Mouse (Mus musculus) urinary bladder, adult 2 months (tissue): ENCODE data around the gene Tmem115. TPM values are rescaled to one million over a fixed set of nuclear protein-coding genes. Genes with fewer than 3 reads are reported as not detected.

ENCODE experiments used
- DNase-seq: peaks from one replicate; pipeline ENCODE4 v3.0.0; 2022; ENCODE audit warnings: low spot score
- polyA plus RNA-seq: library from polyadenylated mRNA; depleted of rRNA; stranded (reverse); fragments of >200 nt; gene quantifications from 2 replicates; pipeline ENCODE4 v1.2.3, GENCODE M21; 2012

The Tmem115 gene
- polyA plus RNA-seq, 1 experiment = 33.6 TPM

DNA sequence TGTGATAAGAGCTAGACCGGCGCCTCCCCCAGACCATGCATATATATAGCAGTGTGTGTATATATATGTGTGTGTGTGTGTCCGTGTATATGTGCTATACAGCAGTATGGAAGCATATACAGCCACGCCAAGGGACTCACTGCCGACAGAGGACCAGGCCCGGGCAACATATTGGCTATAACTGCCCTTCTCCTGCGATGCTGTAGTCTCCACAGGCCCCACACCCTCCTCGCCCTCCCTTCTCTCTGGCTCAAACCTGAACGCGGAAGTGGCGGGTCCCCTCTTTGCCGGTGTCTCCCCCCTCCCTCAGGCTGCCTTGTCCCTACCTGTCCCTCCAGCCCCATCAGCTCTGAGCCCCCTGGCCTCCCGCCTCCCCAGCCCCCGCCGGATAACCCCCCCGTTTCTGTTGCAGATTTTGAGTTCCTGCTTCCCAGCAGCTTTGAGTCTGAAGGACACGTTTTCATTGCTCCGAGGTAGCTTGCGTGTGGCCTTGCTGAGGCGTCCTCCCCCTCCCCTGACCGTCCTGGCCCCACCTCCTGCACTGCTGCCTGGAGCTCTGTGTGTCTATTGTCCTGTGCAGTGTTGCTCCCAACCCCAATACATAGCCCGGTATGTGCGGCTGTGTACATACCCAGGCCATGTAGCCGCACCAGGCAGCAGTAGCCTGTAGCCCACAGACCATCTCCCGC, 11.9 kb upstream of the Tmem115 start:
- no peak for DNase-seq

DNA sequence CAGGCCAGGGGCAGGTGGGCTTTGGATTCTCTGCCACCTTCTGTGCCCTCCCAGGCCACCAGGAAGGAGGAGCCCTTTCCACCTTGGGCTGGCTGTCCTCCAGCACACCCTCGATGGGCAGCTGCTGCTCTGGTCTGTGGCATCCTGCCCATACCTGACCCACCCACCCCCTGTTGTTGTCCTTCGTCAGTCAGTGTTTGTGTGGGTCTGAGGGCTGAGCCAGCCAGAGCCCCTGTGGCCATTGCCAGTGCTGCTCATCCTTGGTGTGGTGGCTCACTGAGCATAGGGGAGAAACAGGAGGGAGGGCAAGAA, 11.4 kb upstream of the Tmem115 start:
- DNase-seq = no peak

- DNase-seq = no peak
Measured at GRCm38 (mm10) chr9:107526198-107527026, 7.3 kb upstream of the Tmem115 start.

DNA sequence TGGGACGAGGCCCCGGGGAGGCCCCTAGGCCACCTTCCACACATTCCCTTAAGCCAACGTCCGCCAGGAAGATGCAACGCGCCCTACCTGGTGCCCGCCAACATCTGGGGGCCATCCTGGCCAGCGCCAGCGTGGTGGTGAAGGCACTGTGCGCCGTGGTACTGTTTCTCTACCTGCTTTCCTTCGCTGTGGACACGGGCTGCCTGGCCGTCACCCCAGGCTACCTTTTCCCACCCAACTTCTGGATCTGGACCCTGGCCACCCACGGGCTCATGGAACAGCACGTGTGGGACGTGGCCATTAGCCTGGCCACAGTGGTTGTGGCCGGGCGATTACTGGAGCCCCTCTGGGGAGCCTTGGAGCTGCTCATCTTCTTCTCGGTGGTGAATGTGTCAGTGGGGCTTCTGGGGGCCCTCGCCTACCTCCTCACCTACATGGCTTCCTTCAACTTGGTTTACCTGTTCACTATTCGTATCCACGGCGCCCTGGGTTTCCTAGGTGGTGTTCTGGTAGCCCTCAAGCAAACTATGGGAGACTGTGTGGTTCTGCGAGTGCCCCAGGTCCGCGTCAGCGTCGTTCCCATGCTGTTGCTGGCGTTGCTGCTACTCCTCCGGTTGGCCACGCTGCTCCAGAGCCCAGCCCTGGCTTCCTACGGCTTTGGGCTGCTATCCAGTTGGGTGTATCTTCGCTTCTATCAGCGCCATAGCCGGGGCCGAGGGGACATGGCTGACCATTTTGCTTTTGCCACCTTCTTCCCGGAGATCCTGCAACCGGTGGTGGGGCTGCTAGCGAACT, 860 bp downstream of the Tmem115 start:
- DNase-seq = no peak

GRCm38 (mm10) chr9:107538231-107538630, 4.5 kb downstream of the Tmem115 start:
- no peak for DNase-seq

DNA sequence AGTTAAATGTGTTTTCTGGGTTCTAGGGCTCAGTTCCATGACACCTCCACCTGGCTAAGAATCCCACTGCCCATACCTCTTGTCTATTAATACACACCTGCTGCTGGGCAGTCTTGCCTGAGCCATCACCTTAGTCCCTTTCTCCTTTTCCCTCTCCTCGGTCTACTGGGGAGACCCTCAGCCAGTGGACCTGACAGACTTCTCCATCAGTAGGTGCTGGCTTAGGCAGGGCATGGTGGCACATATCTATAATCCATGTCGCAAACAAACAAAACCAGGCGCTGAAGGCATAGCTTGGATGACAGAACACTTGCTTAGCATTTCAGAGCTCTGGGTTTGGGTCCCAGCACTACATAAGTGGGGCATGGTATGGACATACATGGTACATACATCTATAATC, 5.0 kb downstream of the Tmem115 start:
- DNase-seq = no peak

- DNase-seq = no peak
Measured at GRCm38 (mm10) chr9:107539940-107540339, 6.2 kb downstream of the Tmem115 start.

GRCm38 (mm10) chr9:107540420-107540819, 6.7 kb downstream of the Tmem115 start:
- DNase-seq = no peak

GRCm38 (mm10) chr9:107541005-107541404, 7.3 kb downstream of the Tmem115 start:
- DNase-seq = no peak

- peak; percentile 88 for DNase-seq
Measured at GRCm38 (mm10) chr9:107541474-107542351, 8.0 kb downstream of the Tmem115 start, which contains the start of the genes Cyb561d2 and Nprl2. Cyb561d2 (minus strand) TSS chr9:107542193. Nprl2 (plus strand) TSS chr9:107542226.

DNA sequence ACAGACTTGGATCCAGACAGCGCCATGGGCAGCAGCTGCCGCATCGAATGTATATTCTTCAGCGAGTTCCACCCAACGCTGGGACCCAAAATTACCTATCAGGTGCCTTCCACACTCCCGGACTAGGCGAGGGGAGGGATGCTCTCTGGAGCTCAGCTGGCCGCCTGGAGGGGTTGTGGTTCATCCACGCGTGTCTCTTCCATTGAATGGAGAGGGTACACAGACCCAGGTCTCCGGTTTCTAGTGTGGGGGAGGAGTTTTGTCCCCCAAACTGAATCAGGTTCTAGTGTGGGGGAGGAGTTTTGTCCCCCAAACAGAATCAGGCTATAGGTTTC, 8.6 kb downstream of the Tmem115 start:
- no peak for DNase-seq

DNA sequence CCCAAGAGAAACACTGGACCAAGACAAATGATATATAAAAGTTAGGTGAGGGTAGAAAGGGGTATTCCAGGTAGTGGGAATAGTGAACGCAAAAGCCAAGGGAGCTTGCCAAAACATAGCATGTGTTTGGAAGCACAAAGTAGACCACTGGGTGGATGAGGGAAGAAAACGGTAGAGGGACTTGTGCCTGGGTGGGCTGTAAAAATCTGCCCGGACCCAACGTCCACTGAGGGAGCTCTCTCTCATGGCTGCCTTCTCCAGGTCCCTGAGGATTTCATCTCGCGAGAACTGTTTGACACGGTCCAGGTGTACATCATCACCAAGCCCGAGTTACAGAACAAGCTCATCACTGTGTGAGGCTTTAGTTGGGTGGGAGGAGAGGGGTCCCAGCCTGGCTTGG, 9.0 kb downstream of the Tmem115 start:
- no peak for DNase-seq

DNA sequence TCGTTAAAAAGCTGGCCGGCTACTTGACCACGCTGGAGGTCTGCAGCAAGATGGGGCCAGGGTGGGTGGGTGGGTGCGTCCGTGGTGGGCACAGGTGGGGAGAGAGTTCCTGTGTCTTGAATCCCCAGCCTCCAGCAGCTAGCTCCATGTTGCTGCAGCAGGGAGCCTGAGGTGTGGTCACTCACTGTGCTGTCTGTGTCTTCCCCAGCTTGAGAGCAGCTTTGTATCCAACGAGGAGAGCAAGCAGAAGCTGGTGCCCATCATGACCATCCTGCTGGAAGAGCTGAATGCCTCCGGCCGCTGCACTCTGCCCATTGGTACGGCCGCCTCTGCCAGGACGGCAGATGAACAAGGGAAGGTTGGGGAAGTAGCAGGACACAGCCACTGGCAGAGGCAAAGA, 9.6 kb downstream of the Tmem115 start:
- no peak for DNase-seq

- no peak for DNase-seq
Measured at GRCm38 (mm10) chr9:107544196-107544700, 10.5 kb downstream of the Tmem115 start.

- DNase-seq = no peak
Measured at GRCm38 (mm10) chr9:107544729-107545128, 11.0 kb downstream of the Tmem115 start.

DNA sequence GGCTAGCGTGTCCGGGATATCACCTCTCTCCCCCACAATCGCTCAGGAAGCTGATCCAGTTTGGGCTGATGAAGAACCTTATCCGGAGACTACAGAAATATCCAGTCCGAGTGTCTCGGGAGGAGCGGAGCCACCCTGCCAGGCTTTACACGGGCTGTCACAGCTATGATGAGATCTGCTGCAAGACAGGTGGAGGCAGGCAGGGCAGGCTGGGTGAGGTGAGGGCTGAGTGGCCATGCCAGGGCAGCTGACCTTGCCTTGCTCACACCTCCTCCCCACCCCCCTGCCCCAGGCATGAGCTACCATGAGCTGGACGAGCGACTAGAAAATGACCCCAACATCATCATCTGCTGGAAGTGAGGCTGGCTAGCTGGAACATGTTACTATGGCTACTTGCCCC, 11.5 kb downstream of the Tmem115 start:
- no peak for DNase-seq

DNA sequence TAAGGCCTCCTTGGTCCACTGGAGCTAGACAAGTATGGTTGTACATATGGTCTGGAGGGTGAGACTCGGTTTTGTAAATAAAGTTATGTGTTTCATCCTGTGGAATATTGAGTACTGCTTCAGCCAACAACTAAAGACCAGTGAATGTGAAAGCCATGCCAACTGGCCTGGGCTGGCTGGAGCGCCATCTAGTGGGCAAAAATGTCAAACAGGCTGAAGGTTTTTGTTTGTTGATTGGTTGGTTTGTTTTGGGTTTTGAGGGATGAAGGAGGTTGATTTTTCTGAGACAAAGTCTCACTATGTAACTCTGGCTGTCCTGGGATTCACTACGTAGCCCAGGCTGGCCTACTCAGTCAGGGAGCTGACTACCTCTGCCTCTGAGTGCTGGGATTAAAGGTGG, 11.9 kb downstream of the Tmem115 start:
- no peak for DNase-seq

- DNase-seq = no peak
Measured at GRCm38 (mm10) chr9:107547026-107547425, 13.3 kb downstream of the Tmem115 start, which contains the start of gene Zmynd10. Zmynd10 (plus strand) TSS chr9:107547298.

DNA sequence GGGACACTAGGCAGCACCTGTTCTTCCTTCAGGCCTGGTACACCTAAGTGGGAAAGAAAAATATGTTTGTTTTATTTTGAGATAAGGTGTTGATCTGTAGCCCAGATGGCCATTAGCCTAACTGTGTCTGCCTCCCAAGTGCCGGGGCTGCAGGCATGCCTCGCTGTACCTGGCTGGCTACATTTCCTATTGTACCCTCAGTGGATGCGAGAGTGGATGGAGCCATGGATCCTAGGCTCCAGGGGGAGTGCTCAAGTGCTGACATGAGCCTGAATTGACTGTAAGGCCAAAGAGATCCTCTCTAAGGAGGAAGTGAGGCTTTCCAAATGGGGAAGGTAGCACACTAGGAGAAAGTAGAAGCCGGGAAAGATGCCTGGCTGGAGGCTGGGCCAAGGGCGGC, 14.2 kb downstream of the Tmem115 start:
- DNase-seq = no peak

- no peak for DNase-seq
Measured at GRCm38 (mm10) chr9:107548820-107549219, 15.1 kb downstream of the Tmem115 start.
